Mouse (Mus musculus): ENCODE data around the gene Igf2r. TPM values are rescaled to one million over a fixed set of nuclear protein-coding genes. Genes with fewer than 3 reads are reported as not detected.

The Igf2r gene
- polyA plus RNA-seq, 1 experiment, result 27.7 TPM

DNA sequence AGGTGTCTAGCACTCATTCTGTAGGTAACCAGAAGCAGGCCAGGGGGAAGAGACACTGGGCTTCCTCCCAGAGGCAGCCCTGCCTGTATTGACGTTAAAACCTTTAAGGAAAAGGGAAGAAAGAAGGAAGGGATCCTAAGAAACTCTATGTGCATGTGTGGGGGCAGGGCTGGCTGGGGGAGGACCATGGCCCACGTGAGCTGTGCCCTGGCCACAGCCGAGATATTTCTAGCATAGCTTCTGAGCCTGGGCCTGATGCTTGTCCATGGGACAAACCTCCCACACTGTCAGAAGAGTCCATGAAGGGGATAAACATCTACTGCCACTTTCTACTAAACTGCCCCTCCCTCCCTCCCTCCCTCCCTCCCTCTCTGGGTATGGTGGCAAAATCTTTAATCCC is 95.6 kb downstream of the Igf2r start:
- 81% methylated on average over 3 of the region's 3 CpGs for WGBS
- no peak for DNase-seq

DNA sequence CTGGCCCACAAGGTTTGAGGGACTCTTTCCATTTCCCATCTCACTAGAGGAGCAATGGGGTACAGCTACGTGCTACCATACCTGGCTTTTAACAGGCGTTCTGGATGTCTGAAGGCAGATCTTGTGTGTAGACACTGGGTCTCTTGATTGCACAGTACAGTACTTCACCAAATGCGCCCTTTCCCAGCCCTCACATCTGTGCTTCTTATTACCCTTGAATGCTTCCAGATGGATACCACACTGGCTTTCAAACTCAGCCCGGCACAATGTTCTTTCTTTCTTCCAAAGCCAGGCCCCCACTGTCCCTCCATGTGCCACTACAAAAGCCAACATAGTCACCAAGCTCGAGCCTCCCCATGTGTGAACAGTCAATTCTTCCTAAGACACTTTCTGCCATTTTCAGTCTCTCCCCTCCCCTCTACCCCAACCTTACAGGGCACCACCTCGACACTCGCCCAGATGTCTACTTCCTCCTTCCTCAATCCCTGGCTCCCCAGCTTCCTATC is 97.1 kb downstream of the Igf2r start:
- DNase-seq, result no peak
- Histone ChIP-seq H3K36me3 (ENCODE audit: control insufficient read depth, insufficient read depth, low read length) (no peaks in the 10 kb centered on the region), H3K4me1 (replicated peaks; ENCODE audit: control insufficient read depth, insufficient read depth, low read length) (peaks cover 6% of the 10 kb centered on the region), H3K27me3 (ENCODE audit: control insufficient read depth, insufficient read depth, low read length) (no peaks in the 10 kb centered on the region), H3K27ac (ENCODE audit: control insufficient read depth, insufficient read depth, low read length) (no peak overlapping the region), H3K4me3 (ENCODE audit: control insufficient read depth, insufficient read depth, low read length) (no peak overlapping the region)
- 76% methylated on average over 7 of the region's 7 CpGs for WGBS
- TF ChIP-seq POLR2A (IDR thresholded peaks at IDR 0.05; ENCODE audit: control insufficient read depth, extremely low read depth, insufficient read depth, low read length, poor library complexity) (no peak), CTCF (IDR thresholded peaks at IDR 0.05; ENCODE audit: borderline replicate concordance, control insufficient read depth, extremely low read depth, insufficient read depth, low read length, poor library complexity) (no peak)

More for the DNA sequence above, 95.6 kb downstream of the Igf2r start:
- Histone ChIP-seq H3K27me3 (ENCODE audit: control insufficient read depth, insufficient read depth, low read length) (no peaks in the 10 kb centered on the region), H3K4me3 (ENCODE audit: control insufficient read depth, insufficient read depth, low read length) (no peak overlapping the region), H3K27ac (ENCODE audit: control insufficient read depth, insufficient read depth, low read length) (no peak overlapping the region), H3K36me3 (ENCODE audit: control insufficient read depth, insufficient read depth, low read length) (no peaks in the 10 kb centered on the region), H3K4me1 (replicated peaks; ENCODE audit: control insufficient read depth, insufficient read depth, low read length) (peaks cover 6% of the 10 kb centered on the region)
- TF ChIP-seq POLR2A (IDR thresholded peaks at IDR 0.05; ENCODE audit: control insufficient read depth, extremely low read depth, insufficient read depth, low read length, poor library complexity), result no peak
- TF ChIP-seq CTCF (IDR thresholded peaks at IDR 0.05; ENCODE audit: borderline replicate concordance, control insufficient read depth, extremely low read depth, insufficient read depth, low read length, poor library complexity), result no peak

DNA sequence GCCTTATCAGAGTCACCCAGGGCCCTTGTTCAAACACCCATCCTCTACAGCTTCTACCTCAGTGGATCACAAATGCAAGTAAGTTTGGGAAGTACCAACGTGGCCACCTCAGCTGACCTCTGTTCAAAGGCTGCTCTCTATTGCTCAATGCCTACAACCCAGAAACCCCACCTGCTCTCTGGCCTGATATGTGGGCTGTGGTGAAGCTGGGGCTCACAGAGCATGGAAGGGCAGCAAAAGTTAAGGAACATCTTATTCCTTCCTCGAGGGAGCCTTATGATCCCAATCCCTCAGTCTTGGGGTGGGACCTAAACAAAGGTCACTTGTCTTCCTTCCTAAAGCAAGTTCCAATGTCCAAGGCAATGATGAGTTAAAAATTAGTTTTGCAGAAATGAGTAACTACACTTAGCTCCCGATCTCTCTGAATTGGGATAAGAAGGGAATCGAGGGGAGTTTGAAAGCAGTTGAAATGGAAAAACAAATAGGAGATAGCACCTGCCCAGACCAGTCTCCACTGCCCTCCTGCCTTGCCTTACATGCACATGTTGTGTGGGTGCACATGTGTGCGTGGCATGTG is 98.3 kb downstream of the Igf2r start:
- no peak overlapping the region for H3K27ac ChIP-seq (ENCODE audit: control insufficient read depth, insufficient read depth, low read length)
- H3K4me1 ChIP-seq (replicated peaks; ENCODE audit: control insufficient read depth, insufficient read depth, low read length), result peaks cover 6% of the 10 kb centered on the region
- TF ChIP-seq CTCF (IDR thresholded peaks at IDR 0.05; ENCODE audit: borderline replicate concordance, control insufficient read depth, extremely low read depth, insufficient read depth, low read length, poor library complexity) (no peak), POLR2A (IDR thresholded peaks at IDR 0.05; ENCODE audit: control insufficient read depth, extremely low read depth, insufficient read depth, low read length, poor library complexity) (no peak)
- H3K27me3 ChIP-seq (ENCODE audit: control insufficient read depth, insufficient read depth, low read length), result no peaks in the 10 kb centered on the region
- no peaks in the 10 kb centered on the region for H3K36me3 ChIP-seq (ENCODE audit: control insufficient read depth, insufficient read depth, low read length)
- no peak for DNase-seq
- WGBS, result 87% methylated on average over 5 of the region's 5 CpGs
- no peak overlapping the region for H3K4me3 ChIP-seq (ENCODE audit: control insufficient read depth, insufficient read depth, low read length)

DNA sequence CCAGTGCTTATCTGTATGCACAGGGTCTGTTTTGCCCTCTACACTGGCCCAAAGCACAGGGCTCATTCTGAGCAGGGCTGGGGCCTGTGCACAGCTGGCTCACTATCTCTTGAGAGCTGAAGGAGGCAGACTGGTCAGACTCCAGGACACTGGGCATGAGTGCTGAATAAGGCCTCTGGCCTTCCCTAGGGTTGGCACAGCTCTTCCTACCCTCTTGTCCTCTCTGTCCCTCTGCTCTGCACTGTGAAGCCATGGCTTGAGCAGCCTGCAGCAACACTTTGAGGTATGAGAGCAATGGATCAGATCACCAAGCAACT is 100.1 kb downstream of the Igf2r start:
- Histone ChIP-seq H3K4me1 (replicated peaks; ENCODE audit: control insufficient read depth, insufficient read depth, low read length) (no peaks in the 10 kb centered on the region), H3K36me3 (ENCODE audit: control insufficient read depth, insufficient read depth, low read length) (no peaks in the 10 kb centered on the region), H3K27ac (ENCODE audit: control insufficient read depth, insufficient read depth, low read length) (no peak overlapping the region), H3K4me3 (ENCODE audit: control insufficient read depth, insufficient read depth, low read length) (no peak overlapping the region), H3K27me3 (ENCODE audit: control insufficient read depth, insufficient read depth, low read length) (no peaks in the 10 kb centered on the region)
- TF ChIP-seq POLR2A (IDR thresholded peaks at IDR 0.05; ENCODE audit: control insufficient read depth, extremely low read depth, insufficient read depth, low read length, poor library complexity) (no peak), CTCF (IDR thresholded peaks at IDR 0.05; ENCODE audit: borderline replicate concordance, control insufficient read depth, extremely low read depth, insufficient read depth, low read length, poor library complexity) (no peak)
- no peak for DNase-seq

DNA sequence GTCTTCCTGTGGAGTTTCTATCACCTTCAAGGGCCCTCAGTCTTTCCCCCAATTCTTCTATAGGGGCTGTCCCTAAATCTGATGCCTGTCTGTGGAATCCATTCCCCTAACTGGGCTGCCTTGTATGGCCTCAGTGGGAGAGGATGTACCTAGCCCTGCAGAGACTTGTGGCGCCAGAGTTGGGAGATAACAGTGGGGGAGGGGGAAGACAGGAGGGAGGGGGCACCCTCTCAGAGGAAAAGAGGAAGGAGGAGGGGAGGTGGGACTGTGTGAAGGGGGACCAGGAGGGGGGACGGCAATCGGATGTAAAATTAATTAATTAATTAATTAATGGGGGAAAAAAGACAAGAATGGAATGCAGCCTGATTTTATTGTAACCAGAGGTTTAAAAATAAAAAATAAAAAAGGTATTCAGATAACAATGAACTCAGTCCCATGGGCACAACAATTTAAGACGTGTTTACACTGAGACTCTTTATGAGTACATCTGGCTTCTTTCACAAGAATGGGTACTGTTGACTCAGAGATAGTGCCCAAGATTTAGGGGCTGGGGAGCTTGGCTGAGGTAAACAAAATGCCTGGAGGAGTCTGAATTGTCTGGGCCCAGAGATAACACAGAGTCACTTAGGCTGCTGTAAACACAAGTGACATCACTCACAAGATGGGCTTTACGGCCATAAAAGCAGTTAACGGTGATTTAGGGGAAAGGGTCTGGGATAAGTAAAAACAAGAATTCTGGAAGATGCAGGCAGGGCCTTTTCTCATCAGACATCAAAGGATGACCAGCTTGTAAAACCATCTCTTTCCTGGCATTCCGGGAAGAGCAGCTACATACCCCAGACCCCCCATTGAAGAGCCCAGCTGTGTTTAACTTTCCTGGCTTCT is 100.7 kb downstream of the Igf2r start:
- TF ChIP-seq CTCF (IDR thresholded peaks at IDR 0.05; ENCODE audit: borderline replicate concordance, control insufficient read depth, extremely low read depth, insufficient read depth, low read length, poor library complexity) (no peak), POLR2A (IDR thresholded peaks at IDR 0.05; ENCODE audit: control insufficient read depth, extremely low read depth, insufficient read depth, low read length, poor library complexity) (no peak)
- no peak for DNase-seq
- Histone ChIP-seq H3K36me3 (ENCODE audit: control insufficient read depth, insufficient read depth, low read length) (no peaks in the 10 kb centered on the region), H3K4me1 (replicated peaks; ENCODE audit: control insufficient read depth, insufficient read depth, low read length) (no peaks in the 10 kb centered on the region), H3K27me3 (ENCODE audit: control insufficient read depth, insufficient read depth, low read length) (no peaks in the 10 kb centered on the region), H3K4me3 (ENCODE audit: control insufficient read depth, insufficient read depth, low read length) (no peak overlapping the region), H3K27ac (ENCODE audit: control insufficient read depth, insufficient read depth, low read length) (no peak overlapping the region)
- 89% methylated on average over 7 of the region's 7 CpGs for WGBS

DNA sequence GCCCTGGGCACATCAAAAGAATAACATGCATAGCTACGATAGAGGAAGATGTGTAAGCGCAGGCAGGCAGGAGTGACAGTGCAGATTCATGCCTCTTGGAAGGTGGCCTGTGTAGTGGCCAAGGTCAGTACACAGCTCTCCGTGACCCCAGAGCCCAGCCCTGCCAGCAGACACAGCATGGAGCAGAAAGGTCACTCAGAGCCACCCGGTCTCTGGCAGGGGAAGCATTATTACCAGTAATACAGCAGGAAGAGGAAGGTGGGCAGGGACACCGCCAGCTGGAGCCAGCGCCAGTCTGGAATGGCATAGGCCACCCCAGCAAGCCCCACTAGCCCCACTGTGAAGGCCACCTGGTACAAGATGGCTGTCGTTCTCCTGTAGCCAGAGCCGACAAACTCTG is 105.3 kb downstream of the Igf2r start:
- no peak for DNase-seq
- TF ChIP-seq CTCF (IDR thresholded peaks at IDR 0.05; ENCODE audit: borderline replicate concordance, control insufficient read depth, extremely low read depth, insufficient read depth, low read length, poor library complexity), result no peak
- no peak for TF ChIP-seq POLR2A (IDR thresholded peaks at IDR 0.05; ENCODE audit: control insufficient read depth, extremely low read depth, insufficient read depth, low read length, poor library complexity)
- H3K4me3 ChIP-seq (ENCODE audit: control insufficient read depth, insufficient read depth, low read length), result no peak overlapping the region
- no peaks in the 10 kb centered on the region for H3K4me1 ChIP-seq (replicated peaks; ENCODE audit: control insufficient read depth, insufficient read depth, low read length)
- H3K27ac ChIP-seq (ENCODE audit: control insufficient read depth, insufficient read depth, low read length), result no peak overlapping the region
- 84% methylated on average over 8 of the region's 8 CpGs for WGBS
- H3K27me3 ChIP-seq (ENCODE audit: control insufficient read depth, insufficient read depth, low read length), result no peaks in the 10 kb centered on the region
- no peaks in the 10 kb centered on the region for H3K36me3 ChIP-seq (ENCODE audit: control insufficient read depth, insufficient read depth, low read length)
